Mouse (Mus musculus) CH12.LX (cell line): ENCODE measurements around the gene Ppm1n.

Experiments
- CTCF ChIP-seq, 2 experiments: IDR thresholded peaks in 1 of 2; conservative IDR thresholded peaks in 1 of 2; 2 replicates each; pipeline ENCODE4 v1.5.1; 2011 to 2012; ENCODE audit warnings: low read depth in 2 of 2, low read length in 2 of 2, improper control_type of control experiment in 1 of 2, inconsistent platforms in 1 of 2, mild to moderate bottlenecking in 1 of 2, moderate library complexity in 1 of 2
- TBP ChIP-seq: conservative IDR thresholded peaks from 2 replicates; pipeline ENCODE4 v1.6.1; 2011; ENCODE audit warnings: low read depth, low read length, improper control_type of control experiment

DNA sequence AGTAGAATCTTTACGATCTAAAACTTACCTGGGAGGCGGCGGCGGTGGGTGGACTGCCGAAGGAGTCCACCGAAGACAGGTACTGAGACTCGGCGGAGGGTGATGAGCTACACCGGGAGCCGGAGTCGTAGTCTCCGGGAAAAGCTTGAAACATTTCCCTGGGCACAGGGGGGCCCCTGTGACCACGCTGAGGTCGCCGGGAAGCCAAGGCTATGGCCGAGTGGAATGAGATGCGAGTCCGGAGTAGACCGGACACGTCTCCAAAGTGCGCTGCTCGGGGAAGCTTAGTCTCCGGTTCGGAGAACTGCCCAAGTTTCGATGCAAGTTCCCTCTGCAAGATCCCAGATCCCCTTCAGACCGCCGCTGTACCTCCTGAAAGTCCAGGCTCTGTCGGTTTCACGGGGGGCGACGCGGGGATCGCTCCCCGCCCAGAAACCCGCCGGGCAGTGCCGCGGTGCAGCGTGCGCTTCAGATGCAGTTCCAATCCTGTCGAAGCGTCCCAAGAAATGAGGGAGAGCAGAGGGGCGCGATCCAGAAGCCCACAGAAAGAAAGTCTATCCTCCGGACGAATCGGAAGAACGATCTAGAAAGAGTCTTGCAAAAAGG is 29.5 kb upstream of the Ppm1n start:
- TF ChIP-seq TBP (no peak), CTCF (conservative IDR thresholded peaks at IDR 0.05 in 1 of 2, IDR thresholded peaks at IDR 0.05 in 1 of 2; ENCODE audit: low read depth in 2 of 2, low read length in 2 of 2) (no peak)
